Mouse (Mus musculus): ENCODE measurements around the gene Fam131c. TPM values are rescaled to one million over a fixed set of nuclear protein-coding genes. Genes with fewer than 3 reads are reported as not detected.
A peak's percentile ranks its signal among the peaks of the same experiment; 100 is the strongest.

Gene Fam131c
- polyA plus RNA-seq, 2 experiments: 0.03 to 0.09 TPM

DNA sequence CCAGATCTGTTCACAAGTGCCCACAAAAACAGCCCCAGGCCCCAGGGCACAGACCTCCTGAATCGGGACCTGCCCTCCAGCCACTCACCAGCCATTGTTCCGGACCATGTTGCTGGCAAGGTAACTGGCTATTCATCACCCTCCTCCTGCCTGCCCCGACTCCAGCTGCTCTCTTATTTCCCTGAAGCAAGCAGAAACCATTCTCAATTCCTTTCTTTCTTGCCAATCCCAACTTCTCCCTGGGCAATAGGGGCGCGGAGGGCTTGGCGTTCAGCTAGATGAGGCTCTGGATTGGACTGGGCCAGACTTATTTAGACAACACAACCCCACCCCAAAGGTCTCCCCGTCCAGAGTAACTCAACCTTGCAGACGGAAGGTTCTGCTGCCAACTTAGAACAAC lies 11.7 kb downstream of the Fam131c start:
- no peak overlapping the region for H3K9ac ChIP-seq (replicated peaks)
- H3K4me2 ChIP-seq (ENCODE audit: low read depth): no peak overlapping the region
- TF ChIP-seq EP300 (IDR thresholded peaks at IDR 0.05; ENCODE audit: low read depth) (no peak), CTCF (IDR thresholded peaks at IDR 0.05; ENCODE audit: low read depth) (no peak)
- no peaks in the 10 kb centered on the region for H3K9me3 ChIP-seq (ENCODE audit: control insufficient read depth, low read length)
- H3K36me3 ChIP-seq (replicated peaks; ENCODE audit: control insufficient read depth, insufficient read depth, low read depth): no peaks in the 10 kb centered on the region
- ATAC-seq (ENCODE audit: insufficient read depth): no peak
- no peak overlapping the region for H3K27ac ChIP-seq
- 51% methylated on average over 8 of the region's 8 CpGs for WGBS (ENCODE audit: insufficient replicate concordance)
- no peak for DNase-seq (ENCODE audit: low read depth in 3 of 3, low spot score in 3 of 3)
- H3K27me3 ChIP-seq (ENCODE audit: control insufficient read depth, insufficient read depth, low read length): peaks cover 34% of the 10 kb centered on the region
- no peak overlapping the region for H3K4me3 ChIP-seq (ENCODE audit: insufficient read depth in 1 of 2, low read depth in 2 of 2, low read length in 2 of 2)
- no peaks in the 10 kb centered on the region for H3K4me1 ChIP-seq (replicated peaks; ENCODE audit: control insufficient read depth in 2 of 2, insufficient read depth in 2 of 2, low read length in 1 of 2)

GRCm38 (mm10) chr4:141382406-141382805 lies 14.4 kb downstream of the Fam131c start:
- Histone ChIP-seq H3K36me3 (replicated peaks; ENCODE audit: control insufficient read depth, insufficient read depth, low read depth) (no peaks in the 10 kb centered on the region), H3K4me3 (ENCODE audit: insufficient read depth in 1 of 2, low read depth in 2 of 2, low read length in 2 of 2) (no peak overlapping the region), H3K27me3 (ENCODE audit: control insufficient read depth, insufficient read depth, low read length) (peaks cover 34% of the 10 kb centered on the region), H3K9me3 (ENCODE audit: control insufficient read depth, low read length) (no peaks in the 10 kb centered on the region), H3K9ac (replicated peaks) (no peak overlapping the region), H3K27ac (no peak overlapping the region), H3K4me1 (replicated peaks; ENCODE audit: control insufficient read depth in 2 of 2, insufficient read depth in 2 of 2, low read length in 1 of 2) (no peaks in the 10 kb centered on the region), H3K4me2 (ENCODE audit: low read depth) (peak overlapping the region; percentile 33)
- TF ChIP-seq CTCF (IDR thresholded peaks at IDR 0.05; ENCODE audit: low read depth) (no peak), EP300 (IDR thresholded peaks at IDR 0.05; ENCODE audit: low read depth) (no peak)
- DNase-seq (ENCODE audit: low read depth in 3 of 3, low spot score in 3 of 3): no peak
- WGBS (ENCODE audit: insufficient replicate concordance): 2% methylated on average over 19 of the region's 25 CpGs
- no peak for ATAC-seq (ENCODE audit: insufficient read depth)

DNA sequence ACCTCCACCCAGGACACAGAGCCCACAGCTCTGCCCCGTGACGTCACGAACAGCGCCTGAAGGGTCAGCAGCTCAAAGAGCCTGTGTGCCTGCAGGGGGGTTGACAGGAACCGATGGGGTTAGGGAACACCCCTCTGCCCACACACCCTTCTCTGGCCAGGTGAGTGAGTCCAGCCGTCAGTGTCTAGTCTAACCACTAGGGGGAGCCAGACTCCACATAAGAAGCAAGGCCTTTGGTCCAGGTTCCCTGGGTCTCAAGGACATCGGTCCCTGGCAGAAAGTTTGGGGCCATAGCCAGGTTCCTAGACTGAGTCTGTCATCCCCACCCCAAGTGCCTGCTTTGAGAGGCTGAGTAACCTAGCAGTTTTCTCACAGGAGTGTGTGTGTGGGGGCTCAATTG lies 17.3 kb downstream of the Fam131c start:
- no peak for ATAC-seq (ENCODE audit: insufficient read depth)
- no peak overlapping the region for H3K4me2 ChIP-seq (ENCODE audit: low read depth)
- WGBS (ENCODE audit: insufficient replicate concordance): 2% methylated on average over 7 of the region's 7 CpGs
- H3K4me1 ChIP-seq (replicated peaks; ENCODE audit: control insufficient read depth in 2 of 2, insufficient read depth in 2 of 2, low read length in 1 of 2): no peaks in the 10 kb centered on the region
- H3K9me3 ChIP-seq (ENCODE audit: control insufficient read depth, low read length): no peaks in the 10 kb centered on the region
- H3K4me3 ChIP-seq (ENCODE audit: insufficient read depth in 1 of 2, low read depth in 2 of 2, low read length in 2 of 2): no peak overlapping the region
- peak; percentile 28 to 50 (median 41) for DNase-seq (ENCODE audit: low read depth in 3 of 3, low spot score in 3 of 3)
- H3K36me3 ChIP-seq (replicated peaks; ENCODE audit: control insufficient read depth, insufficient read depth, low read depth): no peaks in the 10 kb centered on the region
- H3K27ac ChIP-seq: no peak overlapping the region
- no peak overlapping the region for H3K9ac ChIP-seq (replicated peaks)
- peaks cover 34% of the 10 kb centered on the region for H3K27me3 ChIP-seq (ENCODE audit: control insufficient read depth, insufficient read depth, low read length)
- no peak for TF ChIP-seq EP300 (IDR thresholded peaks at IDR 0.05; ENCODE audit: low read depth)
- peak; percentile 96 for TF ChIP-seq CTCF (IDR thresholded peaks at IDR 0.05; ENCODE audit: low read depth)

DNA sequence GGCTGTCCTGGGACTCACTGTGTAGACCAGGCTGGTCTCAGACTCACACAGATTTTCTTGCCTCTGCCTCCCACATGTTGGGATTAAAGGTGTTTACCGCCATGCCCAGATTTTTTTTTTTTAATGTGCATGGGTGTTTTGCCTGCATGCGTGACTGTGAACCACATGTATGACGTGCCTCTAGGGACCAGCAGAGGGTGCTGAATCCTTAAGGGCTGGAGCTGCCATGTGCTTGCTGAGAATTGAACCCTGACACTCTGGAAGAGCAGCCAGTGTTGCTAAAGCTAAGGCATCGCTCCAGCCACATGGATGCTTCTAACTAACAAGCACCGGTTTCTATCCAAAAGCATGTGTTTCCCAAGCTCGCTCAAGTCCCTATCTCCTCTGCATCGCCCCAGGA lies 18.1 kb downstream of the Fam131c start:
- TF ChIP-seq CTCF (IDR thresholded peaks at IDR 0.05; ENCODE audit: low read depth) (peak; percentile 4; the same call in 1 of the 2 replicates), EP300 (IDR thresholded peaks at IDR 0.05; ENCODE audit: low read depth) (no peak)
- H3K36me3 ChIP-seq (replicated peaks; ENCODE audit: control insufficient read depth, insufficient read depth, low read depth): no peaks in the 10 kb centered on the region
- WGBS (ENCODE audit: insufficient replicate concordance): 51% methylated on average over 7 of the region's 7 CpGs
- H3K4me3 ChIP-seq (ENCODE audit: insufficient read depth in 1 of 2, low read depth in 2 of 2, low read length in 2 of 2): no peak overlapping the region
- no peak overlapping the region for H3K4me2 ChIP-seq (ENCODE audit: low read depth)
- peaks cover 28% of the 10 kb centered on the region for H3K27me3 ChIP-seq (ENCODE audit: control insufficient read depth, insufficient read depth, low read length)
- H3K27ac ChIP-seq: no peak overlapping the region
- DNase-seq (ENCODE audit: low read depth in 3 of 3, low spot score in 3 of 3): no peak
- no peaks in the 10 kb centered on the region for H3K4me1 ChIP-seq (replicated peaks; ENCODE audit: control insufficient read depth in 2 of 2, insufficient read depth in 2 of 2, low read length in 1 of 2)
- no peaks in the 10 kb centered on the region for H3K9me3 ChIP-seq (ENCODE audit: control insufficient read depth, low read length)
- no peak for ATAC-seq (ENCODE audit: insufficient read depth)
- no peak overlapping the region for H3K9ac ChIP-seq (replicated peaks)

GRCm38 (mm10) chr4:141387093-141387784 lies 19.2 kb downstream of the Fam131c start:
- DNase-seq (ENCODE audit: low read depth in 3 of 3, low spot score in 3 of 3): peak; percentile 33 to 45 (median 36)
- H3K36me3 ChIP-seq (replicated peaks; ENCODE audit: control insufficient read depth, insufficient read depth, low read depth): no peaks in the 10 kb centered on the region
- no peak overlapping the region for H3K27ac ChIP-seq
- WGBS (ENCODE audit: insufficient replicate concordance): 12% methylated on average over 5 of the region's 5 CpGs
- TF ChIP-seq CTCF (IDR thresholded peaks at IDR 0.05; ENCODE audit: low read depth) (peak; percentile 81), EP300 (IDR thresholded peaks at IDR 0.05; ENCODE audit: low read depth) (no peak)
- ATAC-seq (ENCODE audit: insufficient read depth): no peak
- H3K4me2 ChIP-seq (ENCODE audit: low read depth): no peak overlapping the region
- H3K27me3 ChIP-seq (ENCODE audit: control insufficient read depth, insufficient read depth, low read length): peaks cover 23% of the 10 kb centered on the region
- no peak overlapping the region for H3K9ac ChIP-seq (replicated peaks)
- H3K4me3 ChIP-seq (ENCODE audit: insufficient read depth in 1 of 2, low read depth in 2 of 2, low read length in 2 of 2): no peak overlapping the region
- no peaks in the 10 kb centered on the region for H3K9me3 ChIP-seq (ENCODE audit: control insufficient read depth, low read length)
- H3K4me1 ChIP-seq (replicated peaks; ENCODE audit: control insufficient read depth in 2 of 2, insufficient read depth in 2 of 2, low read length in 1 of 2): no peaks in the 10 kb centered on the region
